28 mouse cellular contexts compared by ENCODE assay signal in the genomic region with DNA sequence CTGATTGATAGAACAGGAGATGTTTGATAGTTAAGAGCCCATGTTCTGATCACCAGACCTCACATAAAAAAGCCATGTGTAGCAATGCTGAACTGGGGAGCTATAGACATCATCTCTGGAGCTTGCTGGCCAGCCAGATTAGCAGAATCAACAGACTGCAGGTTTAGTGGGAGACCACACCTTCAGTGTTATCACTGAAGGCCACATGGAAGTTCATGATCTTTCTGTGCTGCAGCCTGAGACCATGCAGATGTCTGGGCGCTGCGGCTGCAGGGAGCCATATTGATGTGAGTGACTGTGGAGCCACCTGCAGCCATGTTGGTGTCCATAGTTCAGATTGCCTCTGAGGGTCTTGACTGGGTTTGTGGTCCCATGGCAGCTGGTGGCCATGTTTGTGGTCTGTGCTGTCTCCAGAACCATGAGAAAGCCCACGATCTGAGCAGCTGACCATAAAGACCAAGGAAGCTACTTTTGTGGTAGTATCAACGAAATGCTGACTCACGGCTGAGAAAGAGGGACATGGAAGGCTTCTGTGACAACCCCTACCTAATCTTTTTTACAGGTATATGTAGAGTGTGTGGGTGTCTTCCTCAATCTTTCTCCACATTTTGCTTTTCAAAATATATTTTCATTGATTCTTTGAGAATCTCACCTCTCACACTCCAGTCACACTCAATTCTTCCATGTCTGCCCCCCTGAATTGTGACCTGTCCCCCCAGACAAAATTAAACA. TPM values are rescaled to one million over a fixed set of nuclear protein-coding genes. Genes with fewer than 3 reads are reported as not detected.
DNase-seq lines count a peak whose midpoint lies in the region; ATAC-seq and TF ChIP-seq lines count a peak whose summit lies in the region.
"Had no signal": no experiment of that assay in that cellular context is flagged by ENCODE, and none has a peak within 500 bp of the region (broad histone marks: within the 10 kb centered on the region; RNA-seq: fewer than 3 reads in every experiment).

No protein-coding gene starts in this region.

- H3K4me3 ChIP-seq in hindbrain, embryonic 11.5 days (ENCODE audit: low read depth, low read length): no peak overlapping the region
- no peak overlapping the region for H3K4me3 ChIP-seq in hindbrain, postnatal 0 days (ENCODE audit: low read length)
- H3K4me3 ChIP-seq in liver, postnatal 0 days (ENCODE audit: low read depth, low read length): no peak overlapping the region
- H3K4me3 ChIP-seq: forebrain, embryonic 10.5 days; layer of hippocampus, adult 2 months; megakaryocyte, embryonic 14.5 days had no signal

- no peaks in the 10 kb centered on the region for H3K4me1 ChIP-seq in hindbrain, embryonic 11.5 days (replicated peaks; ENCODE audit: control insufficient read depth, insufficient read depth, low read length)
- H3K4me1 ChIP-seq in hindbrain, postnatal 0 days (ENCODE audit: insufficient read depth, low read length): no peaks in the 10 kb centered on the region
- H3K4me1 ChIP-seq in liver, postnatal 0 days (ENCODE audit: insufficient read depth): peaks cover 3% of the 10 kb centered on the region; the same call in 1 of the 2 replicates
- H3K4me1 ChIP-seq: forebrain, embryonic 10.5 days had no signal

- no peaks in the 10 kb centered on the region for H3K9me3 ChIP-seq in hindbrain, embryonic 11.5 days (ENCODE audit: control insufficient read depth, low read length)
- no peaks in the 10 kb centered on the region for H3K9me3 ChIP-seq in hindbrain, postnatal 0 days (ENCODE audit: low read length)
- no peaks in the 10 kb centered on the region for H3K9me3 ChIP-seq in liver, postnatal 0 days (ENCODE audit: low read length)
- H3K9me3 ChIP-seq: forebrain, embryonic 10.5 days had no signal

- 95% methylated on average over 5 of the region's 5 CpGs for WGBS in hindbrain, embryonic 11.5 days
- 95% methylated on average over 5 of the region's 5 CpGs for WGBS in hindbrain, postnatal 0 days
- WGBS in liver, postnatal 0 days (ENCODE audit: insufficient replicate concordance): 75% methylated on average over 5 of the region's 5 CpGs

- H3K9ac ChIP-seq in hindbrain, embryonic 11.5 days (ENCODE audit: low read depth, low read length): no peak overlapping the region
- no peak overlapping the region for H3K9ac ChIP-seq in hindbrain, postnatal 0 days (replicated peaks; ENCODE audit: low read length)
- no peak overlapping the region for H3K9ac ChIP-seq in liver, postnatal 0 days (replicated peaks)
- H3K9ac ChIP-seq: forebrain, postnatal 0 days had no signal

- no peak overlapping the region for H3K27ac ChIP-seq in hindbrain, embryonic 11.5 days (ENCODE audit: low read depth, low read length)
- H3K27ac ChIP-seq in hindbrain, postnatal 0 days: no peak overlapping the region
- no peak overlapping the region for H3K27ac ChIP-seq in liver, postnatal 0 days (ENCODE audit: low read depth)
- H3K27ac ChIP-seq: forebrain, embryonic 10.5 days; kidney, postnatal 0 days; layer of hippocampus, adult 2 months had no signal

- no peak for DNase-seq in hindbrain, embryonic 11.5 days (ENCODE audit: low spot score)
- no peak for DNase-seq in hindbrain, postnatal 0 days (ENCODE audit: low spot score)
- DNase-seq in c-Kit-negative CD71-positive TER-119-positive erythroid progenitor cells, embryonic 14.5 days (ENCODE audit: low read depth, low spot score): peak; percentile 46
- DNase-seq in liver: peak; percentile 66
- no peak for DNase-seq in liver, postnatal 0 days
- DNase-seq in Muller cell, postnatal 12 days (ENCODE audit: inconsistent ontology term): no peak
- DNase-seq in ovary, adult 18-20 months (ENCODE audit: low spot score): no peak
- DNase-seq in layer of hippocampus, adult 18-20 months (ENCODE audit: low spot score in 2 of 2): no peak
- DNase-seq: adrenal gland, postnatal 10 days; cerebellum, adult 18-20 months; cerebellum, postnatal 25 days; embryo, embryonic 11 days; forebrain, postnatal 0 days; heart, adult 18-20 months; heart, postnatal 10 days; kidney, adult 18-20 months; left cerebral cortex, postnatal 4 days; lung, postnatal 14 days; retina, postnatal 1 day; right cerebral cortex, postnatal 4 days; thymus, postnatal 36 days had no signal

- no peak for TF ChIP-seq CTCF in hindbrain, postnatal 0 days (IDR thresholded peaks at IDR 0.05; ENCODE audit: low read depth)
- no peak for TF ChIP-seq CTCF in liver, postnatal 0 days (IDR thresholded peaks at IDR 0.05; ENCODE audit: low read depth)

- H3K36me3 ChIP-seq in hindbrain, embryonic 11.5 days (ENCODE audit: control insufficient read depth, insufficient read depth, low read length): no peaks in the 10 kb centered on the region
- no peaks in the 10 kb centered on the region for H3K36me3 ChIP-seq in hindbrain, postnatal 0 days (ENCODE audit: insufficient read depth, low read length)
- no peaks in the 10 kb centered on the region for H3K36me3 ChIP-seq in liver, postnatal 0 days (replicated peaks; ENCODE audit: insufficient read depth, low read length)
- H3K36me3 ChIP-seq: forebrain, embryonic 10.5 days had no signal

- no peaks in the 10 kb centered on the region for H3K27me3 ChIP-seq in hindbrain, embryonic 11.5 days (ENCODE audit: control insufficient read depth, insufficient read depth, low read length)
- no peaks in the 10 kb centered on the region for H3K27me3 ChIP-seq in hindbrain, postnatal 0 days (ENCODE audit: insufficient read depth, low read length)
- no peaks in the 10 kb centered on the region for H3K27me3 ChIP-seq in liver, postnatal 0 days (ENCODE audit: insufficient read depth, low read length)

- ATAC-seq in hindbrain, embryonic 11.5 days (ENCODE audit: low FRiP score): 0 out of 2 replicates have a peak, but pooled peaks have one; percentile 19
- ATAC-seq in hindbrain, postnatal 0 days: no peak
- peak; percentile 93 for ATAC-seq in liver, postnatal 0 days
- ATAC-seq: activated CD4-positive, CD25-positive, alpha-beta regulatory T cell, adult 4 months; forebrain, postnatal 0 days; hindbrain, embryonic 16.5 days had no signal

- peak; percentile 82 for TF ChIP-seq EP300 in liver, postnatal 0 days (IDR thresholded peaks at IDR 0.05; ENCODE audit: low read depth)

- H3K4me2 ChIP-seq in hindbrain, embryonic 11.5 days (replicated peaks; ENCODE audit: low read depth, low read length): no peak overlapping the region
- no peak overlapping the region for H3K4me2 ChIP-seq in hindbrain, postnatal 0 days (ENCODE audit: low read depth, low read length)
- no peak overlapping the region for H3K4me2 ChIP-seq in liver, postnatal 0 days (ENCODE audit: low read depth, low read length)

RNA-seq across cellular contexts. Expression of a gene that starts 26.7 kb away (rescaled TPM):
- polyA plus RNA-seq in hindbrain, embryonic 11.5 days (2014; fragmentation: Nextera tagmentation; extraction: Ambion mirVana): 6.2 and 8.1 TPM in 2 replicates
- 27.7 and 36.9 TPM in 2 replicates for total RNA-seq in hindbrain, postnatal 0 days (2014; rRNA removed)
- 6.5 TPM in 2 replicates for polyA plus RNA-seq in hindbrain, postnatal 0 days (2015; fragmentation: Nextera tagmentation; extraction: Ambion mirVana)
- polyA plus RNA-seq in liver, postnatal 0 days (2015; fragmentation: Nextera tagmentation; extraction: Ambion mirVana): 0.02 and 0.18 TPM in 2 replicates
- total RNA-seq in layer of hippocampus, adult 18-20 months (2021): 10 to 100 TPM; 43.4 to 53.7 TPM
- total RNA-seq: liver, adult 2 months had no signal
- polyA plus RNA-seq: activated CD4-positive, CD25-positive, alpha-beta regulatory T cell, adult 4 months; liver, adult 2 months had no signal

RNA-seq across cellular contexts. Expression of a gene that starts 55.5 kb away (rescaled TPM):
- 55.0 and 63.6 TPM in 2 replicates for polyA plus RNA-seq in hindbrain, embryonic 11.5 days (2014; fragmentation: Nextera tagmentation; extraction: Ambion mirVana)
- 42.1 and 92.6 TPM in 2 replicates for total RNA-seq in hindbrain, postnatal 0 days (2014; rRNA removed)
- 67.9 and 71.9 TPM in 2 replicates for polyA plus RNA-seq in hindbrain, postnatal 0 days (2015; fragmentation: Nextera tagmentation; extraction: Ambion mirVana)
- 271 and 289 TPM in 2 replicates for polyA plus RNA-seq in liver, postnatal 0 days (2015; fragmentation: Nextera tagmentation; extraction: Ambion mirVana)
- total RNA-seq in layer of hippocampus, adult 18-20 months (2021): 10 to 100 TPM; 51.1 to 56.1 TPM

Comparison
In these comparisons a context has a peak if more than half of its experiments do, and no peak if none do; other contexts are left out.
1. DNase-seq: peak in c-Kit-negative CD71-positive TER-119-positive erythroid progenitor cells, embryonic 14.5 days (single experiment) and liver (single experiment); none in hindbrain, embryonic 11.5 days (single experiment), hindbrain, postnatal 0 days (single experiment), liver, postnatal 0 days (single experiment), Muller cell, postnatal 12 days (single experiment), ovary, adult 18-20 months (single experiment) and layer of hippocampus, adult 18-20 months (0 of 2).